Mouse (Mus musculus) right cerebral cortex, adult 18-20 months (tissue): Measurements from ENCODE around the gene Ier5l.

Experiments
- DNase-seq: peaks from one replicate; pipeline ENCODE4 v3.0.0; 2022; ENCODE audit warnings: mixed read lengths

The Ier5l gene

DNA sequence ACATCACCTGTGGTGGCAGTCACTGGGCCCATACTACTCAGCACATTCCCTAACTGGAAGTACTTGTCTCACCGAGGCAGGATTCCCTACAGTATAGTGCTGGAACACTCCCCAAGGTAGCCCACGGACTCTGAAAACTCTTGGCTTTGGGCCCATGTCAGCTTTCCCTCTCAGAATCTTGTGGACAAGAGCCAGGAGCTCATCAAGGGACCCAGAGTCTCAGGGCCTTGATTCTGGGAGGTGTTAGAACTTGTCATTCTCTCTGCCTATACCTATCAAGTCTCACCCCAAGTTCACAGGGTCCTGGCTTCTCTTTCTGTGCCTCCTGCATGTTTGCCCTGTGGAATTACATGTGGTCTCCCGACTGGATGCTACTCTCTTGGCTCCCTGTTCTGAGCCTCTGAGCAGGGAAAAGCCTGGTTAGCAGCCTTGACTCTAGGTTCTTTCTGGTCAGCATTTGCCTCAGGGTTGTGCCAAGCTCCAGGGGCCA is 33.8 kb downstream of the Ier5l start:
- DNase-seq = no peak

- DNase-seq = no peak
Measured at GRCm38 (mm10) chr2:30439631-30440030, 34.4 kb downstream of the Ier5l start.

DNA sequence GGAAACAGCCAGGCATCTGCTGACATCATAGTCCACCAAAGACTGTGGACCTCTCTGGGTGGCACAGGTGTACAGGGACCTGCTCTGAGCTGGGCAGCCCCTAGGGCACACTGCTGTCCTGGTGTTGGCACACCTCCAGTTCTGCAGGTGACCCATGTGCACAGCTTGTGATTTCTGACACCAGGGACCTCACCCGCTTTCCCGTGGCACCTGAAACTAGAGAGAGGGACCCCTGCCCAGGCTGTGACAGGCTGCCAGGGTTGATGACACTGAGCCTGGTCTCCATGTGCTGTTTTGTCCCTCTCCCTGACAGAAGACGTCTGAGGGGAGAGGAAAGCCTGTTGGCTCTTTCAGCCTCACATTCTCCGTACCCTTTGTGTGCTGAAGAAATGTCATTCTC is 36.2 kb downstream of the Ier5l start:
- no peak for DNase-seq

DNA sequence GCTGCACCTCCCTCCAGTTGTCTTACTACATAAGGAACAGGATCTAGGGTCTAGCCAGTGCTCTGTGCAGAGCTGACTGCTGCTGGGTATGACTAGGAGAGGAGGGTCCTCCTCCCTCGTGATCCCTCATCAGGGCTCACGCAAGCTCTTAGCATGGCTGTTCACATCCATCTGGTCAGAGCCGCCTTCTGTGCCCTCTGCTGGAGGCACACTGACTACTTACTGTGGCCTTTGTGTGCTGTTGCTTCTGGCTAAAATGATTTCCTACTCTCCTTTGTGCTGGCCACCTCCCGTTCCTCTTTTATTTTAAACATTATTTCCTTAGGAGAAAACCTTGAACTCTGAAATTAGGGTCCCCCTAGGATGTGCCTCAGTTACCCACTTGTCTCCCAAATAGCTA is 37.2 kb downstream of the Ier5l start:
- DNase-seq = no peak

DNA sequence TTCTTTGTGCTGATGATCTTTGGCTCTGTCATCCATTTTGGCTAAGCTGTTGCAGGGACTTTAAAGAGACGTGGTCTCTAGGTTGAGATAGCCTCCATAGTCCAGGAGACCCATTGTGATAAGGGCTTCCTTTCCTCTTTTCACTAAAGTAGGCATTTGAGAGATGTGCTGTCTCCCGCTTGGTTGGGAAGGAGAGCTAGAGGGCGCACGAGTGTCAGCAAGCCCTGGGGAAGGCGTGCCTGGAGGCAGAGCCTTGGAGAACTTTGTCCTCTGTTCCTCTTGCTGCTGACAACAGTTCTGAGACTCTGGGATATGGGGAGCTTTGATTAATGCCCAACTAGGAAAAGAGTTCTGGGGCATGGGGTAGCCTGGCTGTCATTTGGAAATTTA is 37.9 kb downstream of the Ier5l start:
- DNase-seq = no peak

GRCm38 (mm10) chr2:30435326-30436155 is 38.5 kb downstream of the Ier5l start:
- peak; percentile 71 for DNase-seq

DNA sequence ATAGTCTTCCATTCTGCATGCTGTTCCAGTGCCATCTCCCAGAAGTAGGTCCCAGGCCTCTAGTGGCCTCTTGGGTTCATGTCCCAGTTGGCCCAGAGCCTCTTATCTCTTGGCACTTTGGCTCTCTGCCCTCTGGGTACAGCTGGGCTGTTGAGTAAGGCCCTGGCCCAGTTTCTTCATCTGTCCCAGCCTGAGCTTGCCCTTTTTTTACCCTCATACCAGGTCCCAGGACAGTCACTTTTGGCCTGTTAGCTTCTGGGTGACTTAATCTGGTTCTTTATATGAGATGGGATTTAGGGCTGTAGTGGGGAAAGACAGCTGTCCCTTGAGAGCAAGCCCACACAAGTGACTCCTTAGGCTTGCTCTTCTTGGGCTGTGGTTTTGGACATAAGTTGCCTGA is 44.9 kb downstream of the Ier5l start:
- no peak for DNase-seq
